Mouse (Mus musculus) lung, embryonic 14.5 days (tissue): ENCODE results near the gene Thsd4. TPM values are rescaled to one million over a fixed set of nuclear protein-coding genes. Genes with fewer than 3 reads are reported as not detected.
A peak's percentile ranks its signal among the peaks of the same experiment; 100 is the strongest.

ENCODE experiments used
- ATAC-seq: fragments of 200-750 bp; cut with Nextera tagmentation; 2 replicates; pipeline ENCODE4 v1.8.0; 2017; ENCODE audit warnings: mild to moderate bottlenecking, moderate TSS enrichment, moderate library complexity; ENCODE audit not compliant: insufficient read depth
- DNase-seq: peaks from one replicate; pipeline ENCODE4 v3.0.0-alpha.2; 2015
- H3K27ac ChIP-seq: fragments of 300-500 bp; sonication (generic); 2 replicates; pipeline ENCODE4 v1.5.1; 2014; ENCODE audit warnings: low read depth, mild to moderate bottlenecking, moderate library complexity
- H3K27me3 ChIP-seq: fragments of 300-500 bp; sonication (generic); 2 replicates; pipeline ENCODE4 v1.6.1; 2014; ENCODE audit warnings: low read length, control low read depth; ENCODE audit not compliant: insufficient read depth
- H3K36me3 ChIP-seq: fragments of 300-500 bp; sonication (generic); 2 replicates; pipeline ENCODE4 v1.6.1; 2014; ENCODE audit warnings: control low read depth; ENCODE audit not compliant: insufficient read depth
- H3K4me1 ChIP-seq: fragments of 300-500 bp; sonication (generic); 2 replicates; pipeline ENCODE4 v1.6.1; 2014; ENCODE audit warnings: antibody characterized with exemption, control low read depth; ENCODE audit not compliant: insufficient read depth
- H3K4me2 ChIP-seq: fragments of 300-500 bp; sonication (generic); 2 replicates; pipeline ENCODE4 v1.6.1; 2014; ENCODE audit warnings: mild to moderate bottlenecking
- H3K4me3 ChIP-seq: fragments of 300-500 bp; sonication (generic); 2 replicates; pipeline ENCODE4 v1.5.1; 2014; ENCODE audit warnings: low read depth, low read length
- H3K9ac ChIP-seq: fragments of 300-500 bp; sonication (generic); 2 replicates; pipeline ENCODE4 v1.6.1; 2014
- H3K9me3 ChIP-seq: fragments of 300-500 bp; sonication (generic); 2 replicates; pipeline ENCODE4 v1.6.1; 2016; ENCODE audit warnings: low read depth, low read length, control low read depth
- CTCF ChIP-seq: IDR thresholded peaks from 2 replicates; pipeline ENCODE4 v1.5.1; 2016; ENCODE audit warnings: antibody characterized with exemption, low read depth
- WGBS: fragments of 180-500 bp; shearing (Covaris S2); extraction: QIAGEN DNeasy Blood & Tissue Kit; methylation state at CpG from one replicate; pipeline ENCODE4 v1.1.7; 2014; 5-methylcytosine and 5-hydroxymethylcytosine counted together
- polyA plus RNA-seq: library from polyadenylated mRNA; unstranded; fragments of >200 nt; fragmentation: Nextera tagmentation; extraction: Ambion mirVana; gene quantifications from 2 replicates; pipeline ENCODE4 v1.2.1, GENCODE M21; 2014

Gene Thsd4
- polyA plus RNA-seq, 1 experiment from 2014 or later, result 18.5 TPM

DNA sequence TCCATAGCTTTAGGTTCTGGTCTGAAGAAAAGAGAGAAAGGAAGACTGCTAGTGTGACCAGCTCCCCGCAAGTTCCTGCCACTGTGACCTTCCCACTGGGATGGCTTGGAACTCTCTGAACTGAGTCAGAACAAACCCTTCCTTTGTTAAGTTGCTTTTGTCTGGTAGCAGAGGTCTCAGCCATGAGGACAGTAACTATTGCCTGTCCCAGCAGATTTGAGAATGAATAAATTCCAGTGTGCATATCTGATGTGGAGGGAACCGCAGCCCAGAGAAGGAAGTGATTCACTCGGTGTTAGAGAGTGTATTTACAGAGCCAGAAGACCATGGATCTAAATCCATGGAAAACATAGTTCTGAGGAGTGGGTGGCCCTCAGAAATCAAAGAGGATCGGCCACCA, 169.5 kb downstream of the Thsd4 start:
- H3K4me3 ChIP-seq, result no peak overlapping the region
- WGBS, result 82% methylated on average over 4 of the region's 4 CpGs
- ATAC-seq (no peak), DNase-seq (no peak)
- H3K36me3 ChIP-seq, result no peaks in the 10 kb centered on the region
- TF ChIP-seq CTCF, result no peak
- H3K4me1 ChIP-seq, result peaks cover 12% of the 10 kb centered on the region; the same call in 1 of the 2 replicates
- H3K27ac ChIP-seq, result no peak overlapping the region
- no peak overlapping the region for H3K4me2 ChIP-seq
- H3K27me3 ChIP-seq, result no peaks in the 10 kb centered on the region
- H3K9ac ChIP-seq, result no peak overlapping the region
- H3K9me3 ChIP-seq, result no peaks in the 10 kb centered on the region

DNA sequence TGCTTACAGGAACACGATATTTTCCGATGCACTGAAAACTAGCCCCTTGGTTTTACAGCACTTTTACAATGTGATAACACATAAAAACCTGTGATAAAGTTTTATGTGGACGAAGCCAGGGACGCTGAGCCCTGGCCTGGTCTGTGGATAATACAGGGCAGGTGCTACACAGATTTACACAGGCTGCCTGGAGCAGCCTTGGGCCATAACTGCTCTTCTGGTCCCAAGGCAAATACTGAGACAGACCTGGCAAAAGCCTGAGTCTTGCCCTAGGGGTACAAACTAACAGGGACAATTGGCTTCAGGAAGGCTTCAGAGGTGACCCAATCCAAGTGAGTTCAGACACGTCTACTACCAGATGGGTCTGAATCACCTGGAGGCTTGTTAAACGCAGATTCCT, 170.7 kb downstream of the Thsd4 start:
- H3K4me1 ChIP-seq, result peaks cover 14% of the 10 kb centered on the region; the same call in 1 of the 2 replicates
- DNase-seq, result no peak
- 80% methylated on average over 6 of the region's 6 CpGs for WGBS

DNA sequence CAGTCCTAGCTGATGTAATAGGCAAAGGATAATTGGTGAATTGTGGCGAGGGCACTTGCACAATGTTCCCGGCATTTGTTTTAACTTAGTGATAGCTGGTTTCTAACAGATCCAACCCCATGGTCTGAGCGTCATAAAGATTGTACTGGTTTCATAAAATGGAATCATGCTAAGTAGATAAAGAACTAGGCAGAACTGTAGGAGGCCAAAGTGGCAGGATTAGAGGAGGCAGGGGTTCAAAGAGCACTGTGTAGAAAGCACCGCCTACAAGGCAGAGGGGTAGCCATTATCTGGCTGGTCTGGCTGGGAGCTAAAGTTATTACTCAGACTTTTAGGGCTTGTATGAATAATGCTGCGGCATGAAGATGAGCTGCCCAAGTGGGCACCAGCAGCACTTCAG, 185.7 kb downstream of the Thsd4 start:
- no peak overlapping the region for H3K4me2 ChIP-seq
- H3K4me3 ChIP-seq, result no peak overlapping the region
- H3K27ac ChIP-seq, result no peak overlapping the region
- no peaks in the 10 kb centered on the region for H3K9me3 ChIP-seq
- DNase-seq, result no peak
- no peak overlapping the region for H3K9ac ChIP-seq
- H3K4me1 ChIP-seq, result no peaks in the 10 kb centered on the region
- WGBS, result 92% methylated on average over 5 of the region's 5 CpGs
- ATAC-seq, result no peak
- no peaks in the 10 kb centered on the region for H3K27me3 ChIP-seq
- H3K36me3 ChIP-seq, result no peaks in the 10 kb centered on the region
- no peak for TF ChIP-seq CTCF

More for the DNA sequence above, 170.7 kb downstream of the Thsd4 start:
- no peak overlapping the region for H3K4me3 ChIP-seq
- no peak overlapping the region for H3K4me2 ChIP-seq
- H3K9me3 ChIP-seq, result no peaks in the 10 kb centered on the region
- H3K9ac ChIP-seq, result no peak overlapping the region
- TF ChIP-seq CTCF, result no peak
- H3K27ac ChIP-seq, result no peak overlapping the region
- no peak for ATAC-seq
- H3K27me3 ChIP-seq, result no peaks in the 10 kb centered on the region
- H3K36me3 ChIP-seq, result no peaks in the 10 kb centered on the region

DNA sequence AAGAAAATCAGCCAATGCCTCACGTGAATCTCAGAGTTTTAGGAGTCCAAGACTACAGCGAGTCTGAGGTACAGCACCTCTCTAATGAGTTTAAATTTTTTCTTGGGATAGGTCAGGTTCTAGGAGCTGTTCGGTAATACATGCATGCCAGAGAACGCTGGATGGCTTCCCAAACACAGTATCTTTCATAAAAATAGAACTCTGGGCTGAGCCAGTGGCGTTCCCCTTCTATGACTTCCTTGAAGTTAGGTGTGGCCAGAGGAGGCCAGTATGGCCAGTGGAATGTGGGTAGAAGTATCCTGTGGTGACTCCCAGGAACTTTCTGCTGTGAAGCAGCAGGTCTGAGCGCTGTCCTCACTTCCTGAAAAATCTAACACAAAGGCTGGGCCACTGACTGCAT, 186.4 kb downstream of the Thsd4 start:
- WGBS, result 77% methylated on average over 6 of the region's 6 CpGs
- no peak for TF ChIP-seq CTCF
- H3K9ac ChIP-seq, result no peak overlapping the region
- H3K4me1 ChIP-seq, result no peaks in the 10 kb centered on the region
- H3K36me3 ChIP-seq, result no peaks in the 10 kb centered on the region
- DNase-seq (no peak), ATAC-seq (no peak)
- no peak overlapping the region for H3K4me3 ChIP-seq
- H3K27me3 ChIP-seq, result no peaks in the 10 kb centered on the region
- no peaks in the 10 kb centered on the region for H3K9me3 ChIP-seq
- no peak overlapping the region for H3K27ac ChIP-seq
- H3K4me2 ChIP-seq, result no peak overlapping the region

DNA sequence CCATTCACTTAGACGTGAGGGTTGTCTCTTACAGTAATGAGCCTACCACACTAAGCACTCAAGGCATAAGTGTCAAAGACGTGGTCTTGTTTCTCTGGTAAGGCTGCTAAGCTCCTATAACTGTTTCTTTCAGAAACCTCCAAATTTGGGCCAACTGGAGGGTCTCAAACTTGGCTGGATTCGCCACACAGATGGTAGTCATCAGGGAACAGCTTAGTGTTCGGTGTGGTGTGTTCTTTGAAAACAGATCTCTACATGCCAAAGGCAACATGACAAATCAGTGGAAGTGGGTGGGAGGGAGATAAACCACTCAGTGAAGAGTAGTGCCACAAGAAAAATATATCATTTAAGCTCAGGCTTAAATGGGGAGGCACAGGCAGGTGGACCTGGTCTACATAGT, 191.9 kb downstream of the Thsd4 start:
- Histone ChIP-seq H3K4me2 (no peak overlapping the region), H3K9ac (no peak overlapping the region), H3K27me3 (no peaks in the 10 kb centered on the region), H3K27ac (no peak overlapping the region), H3K9me3 (no peaks in the 10 kb centered on the region), H3K36me3 (no peaks in the 10 kb centered on the region), H3K4me3 (no peak overlapping the region), H3K4me1 (no peaks in the 10 kb centered on the region)
- peak; percentile 82 for DNase-seq
- TF ChIP-seq CTCF, result no peak
- 29% methylated on average over 4 of the region's 4 CpGs for WGBS
- peak; percentile 21; the same call in 1 of the 2 replicates for ATAC-seq

DNA sequence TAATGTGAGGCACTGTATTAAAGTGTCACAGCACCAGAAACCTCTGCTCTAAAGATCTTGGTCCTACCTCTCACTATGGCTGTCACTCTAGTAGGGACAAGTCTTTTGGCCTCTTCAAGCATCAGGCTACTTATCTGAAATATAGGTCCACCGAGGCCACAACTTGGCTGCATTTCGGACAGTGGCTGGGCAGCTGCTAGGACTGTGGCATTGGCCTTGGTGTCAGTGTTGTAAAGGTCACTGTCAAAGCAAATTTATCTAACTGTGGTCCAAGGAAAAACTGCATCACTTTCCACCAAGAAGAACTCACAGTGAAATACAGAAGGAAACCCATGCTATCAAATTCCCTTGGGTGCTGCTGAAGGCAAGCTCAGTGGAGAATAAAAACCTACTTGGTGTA, 197.1 kb downstream of the Thsd4 start:
- 75% methylated on average over 2 of the region's 2 CpGs for WGBS
- H3K4me3 ChIP-seq, result no peak overlapping the region
- 0 out of 2 replicates have a peak, but pooled peaks cover 2% of the 10 kb centered on the region for H3K4me1 ChIP-seq
- H3K27me3 ChIP-seq, result no peaks in the 10 kb centered on the region
- no peaks in the 10 kb centered on the region for H3K36me3 ChIP-seq
- no peak for ATAC-seq
- no peak for DNase-seq
- no peak overlapping the region for H3K9ac ChIP-seq
- no peak overlapping the region for H3K4me2 ChIP-seq
- no peaks in the 10 kb centered on the region for H3K9me3 ChIP-seq
- TF ChIP-seq CTCF, result no peak
- no peak overlapping the region for H3K27ac ChIP-seq

DNA sequence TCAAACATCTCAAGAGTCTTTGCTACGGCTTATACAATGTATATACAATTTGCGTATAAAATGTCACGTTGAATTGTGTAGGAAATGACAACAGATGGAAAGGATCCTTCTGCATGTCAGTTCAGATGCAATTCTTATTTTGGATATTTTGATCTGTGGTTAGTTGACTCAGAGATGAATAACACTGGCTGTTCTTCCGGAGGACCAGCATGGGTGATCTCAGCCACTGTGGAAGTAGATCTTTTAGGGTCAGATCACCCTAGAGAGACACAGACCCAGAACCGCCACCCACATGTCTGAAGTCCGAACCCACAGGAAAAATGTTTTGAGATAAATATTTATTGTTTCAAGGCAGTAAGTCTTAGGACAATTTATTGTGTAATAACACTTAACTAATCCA, 198.4 kb downstream of the Thsd4 start:
- no peak for ATAC-seq
- Histone ChIP-seq H3K4me3 (no peak overlapping the region), H3K4me2 (no peak overlapping the region), H3K4me1 (0 out of 2 replicates have a peak, but pooled peaks cover 5% of the 10 kb centered on the region), H3K9me3 (no peaks in the 10 kb centered on the region), H3K36me3 (no peaks in the 10 kb centered on the region), H3K27ac (no peak overlapping the region), H3K9ac (no peak overlapping the region), H3K27me3 (no peaks in the 10 kb centered on the region)
- no peak for TF ChIP-seq CTCF
- peak; percentile 33 for DNase-seq
- 52% methylated on average over 6 of the region's 6 CpGs for WGBS

DNA sequence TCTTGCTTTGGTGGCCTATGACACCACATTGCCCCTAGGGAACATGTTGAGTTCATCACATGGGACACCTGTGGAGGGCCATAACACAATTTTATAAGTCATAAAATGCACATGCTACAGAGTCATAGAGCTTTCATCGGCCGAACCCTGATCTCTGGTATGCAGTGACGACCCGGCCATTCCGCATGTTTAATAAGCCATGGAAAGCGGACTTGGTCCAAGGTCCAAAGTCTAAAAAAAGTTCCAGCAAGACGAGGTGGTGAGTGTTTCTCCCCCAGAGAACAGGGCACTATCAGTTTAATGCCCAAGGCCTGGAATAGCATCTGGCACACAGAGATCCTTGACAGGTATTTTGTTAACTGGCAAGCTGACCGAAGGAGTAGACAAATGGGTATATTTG, 204.6 kb downstream of the Thsd4 start:
- Histone ChIP-seq H3K4me1 (peaks cover 11% of the 10 kb centered on the region), H3K27ac (no peak overlapping the region), H3K4me2 (no peak overlapping the region), H3K36me3 (0 out of 2 replicates have a peak, but pooled peaks cover 3% of the 10 kb centered on the region), H3K27me3 (no peaks in the 10 kb centered on the region), H3K4me3 (no peak overlapping the region), H3K9me3 (no peaks in the 10 kb centered on the region), H3K9ac (no peak overlapping the region)
- no peak for ATAC-seq
- WGBS, result 95% methylated on average over 8 of the region's 8 CpGs
- TF ChIP-seq CTCF, result no peak
- DNase-seq, result no peak
